Mouse (Mus musculus): ENCODE results near the gene Il17c. TPM values are rescaled to one million over a fixed set of nuclear protein-coding genes. Genes with fewer than 3 reads are reported as not detected.

Gene Il17c
- total RNA-seq, 2 experiments from 2014 or later, result not detected

GRCm38 (mm10) chr8:122457171-122457570 is 35.4 kb downstream of the Il17c start:
- DNase-seq (ENCODE audit: low spot score in 2 of 2), result no peak

- DNase-seq (ENCODE audit: low spot score in 2 of 2), result no peak
These were observed 37.5 kb downstream of the Il17c start for GRCm38 (mm10) chr8:122459218-122459900.

DNA sequence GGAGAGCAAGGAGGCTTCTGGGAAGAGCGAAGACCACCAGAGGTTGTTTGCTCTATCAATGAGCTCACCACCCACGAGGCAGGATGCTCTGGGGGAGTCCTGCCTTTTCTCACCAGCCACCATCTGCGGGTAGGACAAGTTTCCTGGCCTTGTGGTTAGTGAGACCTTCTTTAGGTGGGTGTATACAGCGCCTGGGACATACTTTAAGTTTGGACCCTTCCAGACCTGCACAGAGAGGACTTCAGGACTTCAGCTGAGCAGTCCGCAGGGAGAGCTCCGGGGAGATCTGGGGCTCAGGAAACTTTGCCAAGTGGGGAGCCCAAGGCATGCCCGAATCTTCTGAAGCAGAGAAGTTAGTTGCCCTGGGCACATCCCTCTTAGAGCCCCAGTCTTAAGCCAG is 38.2 kb downstream of the Il17c start:
- no peak for DNase-seq (ENCODE audit: low spot score in 2 of 2)

DNA sequence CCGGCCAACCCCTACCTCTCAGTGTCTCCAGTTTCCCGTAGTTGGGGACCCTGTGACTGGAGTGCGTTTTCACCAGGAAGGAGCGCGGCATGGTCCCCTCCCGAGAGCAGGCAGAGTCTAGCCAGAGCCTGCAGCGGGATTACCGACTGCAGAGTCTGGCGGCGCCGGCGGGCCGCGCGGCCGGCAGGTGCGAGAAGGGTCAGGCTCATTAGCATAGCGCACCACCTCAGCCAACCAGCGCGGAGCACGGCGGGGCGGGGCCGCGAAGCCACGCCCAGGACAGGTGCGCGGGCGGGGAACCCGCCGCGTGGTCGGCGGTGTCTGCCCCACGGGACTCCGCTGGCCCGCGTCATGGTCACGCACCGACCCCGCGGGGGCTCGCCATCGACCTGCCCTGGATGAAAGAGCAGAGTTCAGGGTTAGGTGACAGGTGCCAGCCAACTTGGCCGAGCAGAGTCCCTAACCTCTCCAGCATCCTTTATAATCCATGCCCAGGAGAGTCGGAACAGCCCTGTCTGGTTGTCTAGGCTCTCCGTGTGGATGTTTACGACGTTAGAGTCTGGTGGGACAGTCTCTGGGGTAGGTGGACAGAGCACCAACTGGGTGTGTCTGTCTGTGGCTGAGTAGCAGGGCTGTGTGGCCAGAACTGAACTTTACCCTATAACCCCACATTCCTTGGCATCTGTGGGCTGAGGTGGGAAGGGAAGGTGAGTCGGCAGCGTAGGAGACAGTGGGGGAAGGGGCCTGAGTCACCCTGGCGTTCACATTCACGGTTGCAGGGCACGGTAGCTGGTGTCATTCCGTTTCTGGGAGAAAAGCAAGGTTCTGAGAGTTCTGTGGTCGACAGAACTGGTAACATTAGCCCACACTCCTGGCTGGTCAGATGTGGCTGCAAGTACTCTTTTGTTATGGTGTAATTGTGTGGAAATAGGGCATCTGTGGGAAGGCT is 39.0 kb downstream of the Il17c start, which contains the start of gene Snai3:
Snai3 (minus strand) TSS at position 210 of the 949 bp plus-strand sequence.
- DNase-seq (ENCODE audit: low spot score in 2 of 2), result peak in 1 of 2 experiments; percentile 44

GRCm38 (mm10) chr8:122461473-122462148 is 39.8 kb downstream of the Il17c start:
- DNase-seq (ENCODE audit: low spot score in 2 of 2), result peak; percentile 74 to 85

- no peak for DNase-seq (ENCODE audit: low spot score in 2 of 2)
These were observed 40.7 kb downstream of the Il17c start for GRCm38 (mm10) chr8:122462510-122462909.

- no peak for DNase-seq (ENCODE audit: low spot score in 2 of 2)
These were observed 42.1 kb downstream of the Il17c start for GRCm38 (mm10) chr8:122463651-122464640.

DNA sequence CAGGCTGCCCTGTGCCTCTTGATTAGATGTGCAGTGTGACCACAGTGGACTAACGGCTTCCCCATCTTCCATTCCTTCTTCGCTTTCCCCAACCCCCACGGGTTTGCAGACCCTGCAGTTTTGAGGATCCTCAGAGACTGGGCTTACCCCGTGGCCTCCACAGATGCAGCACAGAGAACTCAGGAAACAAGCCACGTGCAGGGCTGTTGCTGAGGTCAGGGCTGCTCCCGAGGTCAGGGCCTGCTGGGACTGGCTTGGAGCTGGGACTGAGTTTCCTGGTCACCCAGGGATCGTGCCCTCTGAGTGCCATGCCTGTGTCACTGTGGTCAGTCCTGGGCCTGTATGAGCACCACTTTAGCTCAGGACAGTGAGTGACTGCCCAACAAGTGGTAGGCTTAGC is 43.2 kb downstream of the Il17c start:
- DNase-seq (ENCODE audit: low spot score in 2 of 2), result no peak

DNA sequence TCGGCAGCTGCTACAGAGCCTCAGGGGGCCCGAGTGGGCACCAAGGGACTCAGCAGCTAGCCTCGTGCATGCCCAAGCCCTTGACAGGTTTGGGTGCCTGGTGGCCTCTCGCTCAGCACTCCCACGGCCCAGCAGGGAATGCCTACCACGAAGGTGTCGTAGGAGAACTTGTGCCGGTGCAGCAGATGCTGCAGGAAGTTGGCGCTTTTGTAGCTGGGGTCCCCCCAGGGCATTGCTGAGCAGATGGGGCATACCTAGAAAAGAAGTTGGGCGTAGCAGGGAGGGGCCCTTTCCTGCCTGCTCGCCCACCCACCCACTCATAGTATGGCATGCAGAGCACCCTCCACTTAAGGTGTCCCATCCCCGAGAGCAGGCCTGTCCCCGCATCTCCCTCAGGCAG is 46.0 kb downstream of the Il17c start:
- DNase-seq (ENCODE audit: low spot score in 2 of 2), result peak in 1 of 2 experiments; percentile 20

DNA sequence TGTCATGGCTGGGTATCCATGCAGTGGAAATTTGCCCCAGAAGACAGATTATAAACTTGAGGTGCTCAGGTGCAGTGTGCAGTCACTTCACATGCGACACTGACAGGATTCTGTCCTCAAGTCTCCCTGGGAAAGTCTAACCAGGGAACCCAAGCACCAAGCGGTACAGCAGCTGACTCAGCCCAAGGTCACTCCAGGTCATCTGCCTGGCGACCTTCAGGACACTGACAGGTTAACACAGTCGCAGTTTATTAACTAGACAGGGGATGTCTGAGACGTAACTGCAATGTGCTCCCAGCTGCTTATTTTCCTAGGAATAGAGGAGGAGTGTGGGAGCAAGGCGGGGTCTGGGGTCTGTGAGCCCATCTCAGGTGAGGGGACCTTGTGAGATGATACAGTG is 47.6 kb downstream of the Il17c start:
- no peak for DNase-seq (ENCODE audit: low spot score in 2 of 2)

GRCm38 (mm10) chr8:122469965-122470364 is 48.1 kb downstream of the Il17c start:
- no peak for DNase-seq (ENCODE audit: low spot score in 2 of 2)

DNA sequence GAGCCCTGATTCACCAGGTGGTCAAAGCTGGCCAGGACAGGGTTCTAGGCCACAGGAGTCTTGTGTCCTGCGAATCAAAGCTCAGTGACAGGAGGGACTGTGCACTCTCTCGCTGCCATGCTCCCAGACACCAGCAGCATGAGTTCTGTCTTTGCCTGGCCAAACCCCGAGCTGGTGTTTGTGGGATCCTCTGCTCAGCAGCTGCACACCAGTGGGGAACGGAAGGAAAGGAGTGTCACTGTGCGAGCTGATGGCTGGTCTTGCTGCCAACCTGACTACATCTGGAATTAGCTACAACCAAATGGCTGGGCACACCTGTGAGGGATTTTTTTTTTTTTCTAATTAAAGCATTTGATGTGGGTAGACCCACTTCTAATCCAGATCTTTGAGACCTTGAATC is 48.9 kb downstream of the Il17c start:
- DNase-seq (ENCODE audit: low spot score in 2 of 2), result no peak

Small RNA genes lying within 50 kb of the gene (microRNA-seq; reads per million reads assigned to microRNA genes)
- gene Gm24366, result 0 reads per million in 2 experiments

Other genes starting within 250 kb of the Il17c start
- 10 to 100 TPM; 35.6 to 37.5 TPM for gene Zfpm1, start 139.9 kb upstream of the Il17c start, total RNA-seq (2021)
- 1 to 10 TPM; 8.0 to 8.5 TPM for gene Trhr2, start 61.3 kb upstream of the Il17c start, total RNA-seq (2021)
- gene Zc3h18, start 45.4 kb upstream of the Il17c start, total RNA-seq (2021), result 10 to 100 TPM; 41.2 to 42.4 TPM
- gene Cyba, start 10.9 kb downstream of the Il17c start, total RNA-seq (2021), result 1 to 10 TPM; 7.9 to 8.7 TPM
- 10 to 100 TPM; 25.3 to 27.4 TPM for gene Mvd, start 21.4 kb downstream of the Il17c start, total RNA-seq (2021)
- under 1 TPM; 0.51 to 0.61 TPM for gene Snai3, start 38.7 kb downstream of the Il17c start, total RNA-seq (2021)
- gene Rnf166, start 54.0 kb downstream of the Il17c start, total RNA-seq (2021), result 10 to 100 TPM; 37.7 to 50.0 TPM
- 10 to 100 TPM; 25.4 to 28.7 TPM for gene Ctu2, start 54.1 kb downstream of the Il17c start, total RNA-seq (2021)
- gene Piezo1, start 129.3 kb downstream of the Il17c start, total RNA-seq (2021), result 1 to 10 TPM; 5.2 to 5.5 TPM
- gene Cdt1, start 146.0 kb downstream of the Il17c start, total RNA-seq (2021), result 1 to 10 TPM; 2.9 to 3.9 TPM
- gene Aprt, start 154.9 kb downstream of the Il17c start, total RNA-seq (2021), result 10 to 100 TPM; 48.4 to 52.0 TPM
- 1 to 10 TPM; 8.1 to 8.3 TPM for gene Galns, start 189.4 kb downstream of the Il17c start, total RNA-seq (2021)
- 10 to 100 TPM; 79.6 to 86.0 TPM for gene Trappc2l, start 189.6 kb downstream of the Il17c start, total RNA-seq (2021)
- not detected for gene Pabpn1l, start 200.7 kb downstream of the Il17c start, total RNA-seq (2021)